Comparison of ENCODE assay signal across 13 mouse cellular contexts in the genomic region with DNA sequence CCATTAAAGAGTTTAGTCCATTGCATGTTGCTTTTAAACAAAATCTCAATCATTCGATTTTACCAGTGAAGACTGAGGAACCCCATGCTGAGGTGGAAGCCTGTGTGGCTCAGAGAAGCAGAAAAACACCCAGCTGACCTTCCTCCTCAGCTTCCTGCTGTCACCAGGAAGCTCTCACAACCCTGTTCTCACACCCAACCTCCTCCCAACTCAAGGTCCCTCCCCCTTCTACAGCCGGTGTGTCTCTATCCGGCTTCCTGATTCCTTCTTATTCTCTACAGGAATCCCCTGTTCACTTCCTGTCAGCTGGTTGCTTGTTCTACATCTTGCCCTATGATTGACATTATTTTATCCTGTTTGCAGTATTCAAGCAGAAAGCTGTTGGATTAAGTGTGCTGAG. TPM values are rescaled to one million over a fixed set of nuclear protein-coding genes. Genes with fewer than 3 reads are reported as not detected.
DNase-seq lines count a peak whose midpoint lies in the region; ATAC-seq and TF ChIP-seq lines count a peak whose summit lies in the region.
"Had no signal": no experiment of that assay in that cellular context is flagged by ENCODE, and none has a peak within 500 bp of the region (broad histone marks: within the 10 kb centered on the region; RNA-seq: fewer than 3 reads in every experiment).

No protein-coding gene starts in this region.

- no peak for DNase-seq in kidney, adult 8-10 months
- peak; percentile 10 for DNase-seq in 416B (ENCODE audit: low read depth)
- DNase-seq in CD4-positive helper T cell, adult 2 months (ENCODE audit: low read depth, low spot score), result peak; percentile 32
- DNase-seq in liver, postnatal 0 days, result no peak
- no peak for DNase-seq in layer of hippocampus, postnatal 10 days (ENCODE audit: low spot score in 2 of 2)
- DNase-seq in cerebellum, adult 11-12 months, result no peak
- DNase-seq: heart, postnatal 14 days; right cerebral cortex, postnatal 4 days had no signal

- 0 out of 2 replicates have a peak overlapping the region, but pooled peaks have one; percentile 27 for H3K27ac ChIP-seq in kidney, embryonic 16.5 days (ENCODE audit: low read length)
- H3K27ac ChIP-seq in liver, postnatal 0 days (ENCODE audit: low read depth), result peak overlapping the region; percentile 16; the same call in 1 of the 2 replicates
- H3K27ac ChIP-seq: forebrain, embryonic 15.5 days; limb, embryonic 15.5 days had no signal

- WGBS in kidney, embryonic 16.5 days, result 43% methylated on average over 3 of the region's 3 CpGs
- 15% methylated on average over 3 of the region's 3 CpGs for WGBS in liver, postnatal 0 days (ENCODE audit: insufficient replicate concordance)

- H3K9ac ChIP-seq in kidney, embryonic 16.5 days (replicated peaks; ENCODE audit: low read length), result no peak overlapping the region
- no peak overlapping the region for H3K9ac ChIP-seq in liver, postnatal 0 days (replicated peaks)
- H3K9ac ChIP-seq: forebrain, embryonic 15.5 days; limb, embryonic 15.5 days had no signal

- H3K36me3 ChIP-seq in kidney, embryonic 16.5 days (ENCODE audit: insufficient read depth, low read length), result no peaks in the 10 kb centered on the region
- H3K36me3 ChIP-seq in liver, postnatal 0 days (replicated peaks; ENCODE audit: insufficient read depth, low read length), result no peaks in the 10 kb centered on the region
- H3K36me3 ChIP-seq: forebrain, embryonic 15.5 days; limb, embryonic 15.5 days had no signal

- no peaks in the 10 kb centered on the region for H3K27me3 ChIP-seq in kidney, embryonic 16.5 days (ENCODE audit: insufficient read depth, low read length)
- no peaks in the 10 kb centered on the region for H3K27me3 ChIP-seq in liver, postnatal 0 days (ENCODE audit: insufficient read depth, low read length)
- H3K27me3 ChIP-seq: forebrain, embryonic 15.5 days; limb, embryonic 15.5 days had no signal

- H3K4me3 ChIP-seq in kidney, embryonic 16.5 days (ENCODE audit: low read length), result no peak overlapping the region
- H3K4me3 ChIP-seq in liver, postnatal 0 days (ENCODE audit: low read depth, low read length), result no peak overlapping the region
- H3K4me3 ChIP-seq: forebrain, embryonic 15.5 days; limb, embryonic 15.5 days; myocyte had no signal

- TF ChIP-seq CTCF in liver, postnatal 0 days (IDR thresholded peaks at IDR 0.05; ENCODE audit: low read depth), result no peak

- no peaks in the 10 kb centered on the region for H3K9me3 ChIP-seq in kidney, embryonic 16.5 days (ENCODE audit: low read length)
- H3K9me3 ChIP-seq in liver, postnatal 0 days (ENCODE audit: low read length), result no peaks in the 10 kb centered on the region
- H3K9me3 ChIP-seq: forebrain, embryonic 15.5 days; limb, embryonic 15.5 days had no signal

- H3K4me1 ChIP-seq in kidney, embryonic 16.5 days (ENCODE audit: insufficient read depth, low read length), result peaks cover 19% of the 10 kb centered on the region
- peaks cover 12% of the 10 kb centered on the region for H3K4me1 ChIP-seq in liver, postnatal 0 days (ENCODE audit: insufficient read depth)

- no peak for ATAC-seq in kidney, embryonic 16.5 days (ENCODE audit: low FRiP score, low TSS enrichment)
- peak; percentile 49 for ATAC-seq in liver, postnatal 0 days
- ATAC-seq in erythroid progenitor cell, adult 5-6 weeks (replicated peaks; ENCODE audit: low FRiP score, poor library complexity, severe bottlenecking), result no peak
- ATAC-seq: forebrain, embryonic 15.5 days had no signal

- no peak overlapping the region for H3K4me2 ChIP-seq in kidney, embryonic 16.5 days (replicated peaks; ENCODE audit: low read depth, low read length)
- H3K4me2 ChIP-seq in liver, postnatal 0 days (ENCODE audit: low read depth, low read length), result no peak overlapping the region
- H3K4me2 ChIP-seq: forebrain, embryonic 15.5 days; limb, embryonic 15.5 days had no signal

- no peak for TF ChIP-seq EP300 in liver, postnatal 0 days (IDR thresholded peaks at IDR 0.05; ENCODE audit: low read depth)

RNA-seq across cellular contexts. Expression of a gene that starts 38.0 kb away (rescaled TPM):
- polyA plus RNA-seq in kidney, embryonic 16.5 days (2015; fragmentation: Nextera tagmentation; extraction: Ambion mirVana), result 147 and 148 TPM in 2 replicates
- 4.9 and 5.9 TPM in 2 replicates for polyA plus RNA-seq in liver, postnatal 0 days (2015; fragmentation: Nextera tagmentation; extraction: Ambion mirVana)
- total RNA-seq in layer of hippocampus, postnatal 10 days (2021), result 10 to 100 TPM; 18.0 to 26.5 TPM
- total RNA-seq in erythroid progenitor cell, adult 5-6 weeks (2015; ENCODE audit: low replicate concordance), result 0.72 and 1.3 TPM in 2 replicates
- total RNA-seq in erythroid progenitor cell, adult 5-6 weeks (2017; ENCODE audit: low replicate concordance), result 0.13 TPM in 1 of 2 replicates, not detected in the other

Comparison
In these comparisons a context has a peak if more than half of its experiments do, and no peak if none do; other contexts are left out.
1. DNase-seq: peak in 416B (single experiment) and CD4-positive helper T cell, adult 2 months (single experiment); none in kidney, adult 8-10 months (0 of 2), liver, postnatal 0 days (single experiment), layer of hippocampus, postnatal 10 days (0 of 2) and cerebellum, adult 11-12 months (single experiment).
2. RNA of a gene that starts 38.0 kb away (total RNA-seq): 18.0 to 26.5 TPM in layer of hippocampus, postnatal 10 days; 0.13 to 1.3 TPM in erythroid progenitor cell, adult 5-6 weeks; every median in the first group is over 4 times any median in the second.